Mouse (Mus musculus) stomach, embryonic 16.5 days (tissue): Measurements from ENCODE around the gene Gm9195. TPM values are rescaled to one million over a fixed set of nuclear protein-coding genes. Genes with fewer than 3 reads are reported as not detected.

ENCODE experiments used
- ATAC-seq: fragments of 200-750 bp; cut with Nextera tagmentation; 2 replicates; pipeline ENCODE4 v1.8.0; 2017; ENCODE audit warnings: moderate number of reproducible peaks, moderate TSS enrichment; ENCODE audit not compliant: insufficient read depth, low FRiP score
- H3K27ac ChIP-seq: fragments of 300-500 bp; sonication (generic); 2 replicates; pipeline ENCODE4 v1.5.1; 2014; ENCODE audit warnings: low read length
- H3K27me3 ChIP-seq: fragments of 300-500 bp; sonication (generic); 2 replicates; pipeline ENCODE4 v1.6.1; 2014; ENCODE audit warnings: low read length, control low read depth, mixed read lengths; ENCODE audit not compliant: control insufficient read depth, insufficient read depth
- H3K36me3 ChIP-seq: fragments of 300-500 bp; sonication (generic); 2 replicates; pipeline ENCODE4 v1.6.1; 2014; ENCODE audit warnings: low read length; ENCODE audit not compliant: control insufficient read depth, insufficient read depth
- H3K4me1 ChIP-seq: fragments of 300-500 bp; sonication (generic); 2 replicates; pipeline ENCODE4 v1.6.1; 2014; ENCODE audit warnings: low read length, control low read depth, mixed read lengths; ENCODE audit not compliant: control insufficient read depth, insufficient read depth
- H3K4me2 ChIP-seq: fragments of 300-500 bp; sonication (generic); 2 replicates; pipeline ENCODE4 v1.6.1; 2014; ENCODE audit warnings: low read depth, low read length, mixed read lengths
- H3K4me3 ChIP-seq: fragments of 300-500 bp; sonication (generic); replicated peaks from 2 replicates; pipeline ENCODE4 v1.5.1; 2014; ENCODE audit warnings: mild to moderate bottlenecking, low read length
- H3K9ac ChIP-seq: fragments of 300-500 bp; sonication (generic); 2 replicates; pipeline ENCODE4 v1.6.1; 2014; ENCODE audit warnings: low read length
- H3K9me3 ChIP-seq: fragments of 300-500 bp; sonication (generic); replicated peaks from 2 replicates; pipeline ENCODE4 v1.6.1; 2016; ENCODE audit warnings: low read length, control low read depth; ENCODE audit not compliant: control insufficient read depth
- WGBS: fragments of 180-500 bp; shearing (Covaris S2); extraction: QIAGEN DNeasy Blood & Tissue Kit; methylation state at CpG from one replicate; pipeline ENCODE4 v1.1.7; 2014; 5-methylcytosine and 5-hydroxymethylcytosine counted together
- polyA plus RNA-seq: library from polyadenylated mRNA; unstranded; fragments of >200 nt; fragmentation: Nextera tagmentation; extraction: Ambion mirVana; gene quantifications from 2 replicates; pipeline ENCODE4 v1.2.1, GENCODE M21; 2015

Gene Gm9195
- not detected in 2 replicates for polyA plus RNA-seq

DNA sequence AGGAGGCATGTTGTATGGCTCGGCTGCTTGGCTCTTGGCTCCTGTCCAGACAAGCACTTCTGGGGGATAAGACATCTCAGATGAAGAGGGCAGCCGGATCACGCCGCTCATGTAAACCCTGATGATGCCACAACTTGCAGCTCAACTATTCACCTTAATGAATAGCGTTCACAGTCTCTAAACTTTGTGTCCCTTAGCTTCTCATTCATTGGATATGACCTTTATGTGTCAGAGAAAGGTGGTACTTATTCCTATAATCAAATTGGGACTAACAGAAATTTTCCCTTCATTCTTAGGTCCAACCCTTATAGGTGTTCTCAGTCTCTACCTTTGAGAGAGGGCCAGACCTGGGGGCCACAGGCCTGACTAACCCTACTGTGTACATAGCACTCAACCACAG lies at the start of gene Gm9195:
Gene Gm9195 (minus strand): TSS at position 101 of the 400 bp plus-strand sequence.
- WGBS: 61% methylated on average over 5 of the region's 5 CpGs
- Histone ChIP-seq H3K27ac (no peak within 1 kb of the TSS), H3K4me3 (no peak within 1 kb of the TSS), H3K9me3 (no peaks in the 10 kb centered on the region), H3K36me3 (no peaks in the 10 kb centered on the region), H3K27me3 (no peaks in the 10 kb centered on the region), H3K4me2 (no peak within 1 kb of the TSS), H3K9ac (no peak within 1 kb of the TSS), H3K4me1 (no peaks in the 10 kb centered on the region)
- ATAC-seq: no peak

DNA sequence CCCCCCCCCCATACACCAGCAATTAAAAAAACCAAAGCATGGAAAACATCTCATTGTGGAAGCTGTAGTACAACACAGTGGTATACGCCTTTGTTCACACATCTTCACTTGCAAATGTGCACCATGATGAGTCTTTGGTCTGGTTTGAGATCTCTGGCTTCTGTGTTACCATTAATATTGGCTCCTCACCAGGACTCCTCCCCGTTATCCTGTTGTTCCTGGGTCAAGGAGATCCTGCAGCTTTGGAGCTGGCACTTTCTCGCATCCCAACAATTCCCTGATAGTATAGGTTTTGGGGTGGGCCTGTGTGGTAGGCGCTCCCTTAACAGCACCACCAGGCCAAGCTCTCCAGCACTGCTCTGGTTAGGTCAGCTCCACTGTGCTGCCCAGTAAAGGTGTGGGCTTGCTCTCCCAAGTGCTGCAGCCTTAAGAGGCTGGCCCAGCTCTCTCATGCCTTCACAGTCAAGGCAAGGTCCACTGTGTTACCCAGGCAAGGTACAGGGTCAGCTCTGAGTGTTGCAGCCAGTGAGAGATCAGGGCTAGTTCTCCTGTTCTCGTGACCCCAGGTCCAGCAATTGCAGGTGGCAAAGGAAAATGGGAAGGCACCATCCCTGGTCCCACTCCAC lies 44.9 kb upstream of the Gm9195 start:
- no peaks in the 10 kb centered on the region for H3K9me3 ChIP-seq
- H3K4me2 ChIP-seq: no peak overlapping the region
- no peak overlapping the region for H3K27ac ChIP-seq
- ATAC-seq: no peak
- H3K9ac ChIP-seq: no peak overlapping the region
- H3K36me3 ChIP-seq: no peaks in the 10 kb centered on the region; the same call in 1 of the 2 replicates
- H3K27me3 ChIP-seq: peaks cover 12% of the 10 kb centered on the region
- WGBS: 87% methylated on average over 5 of the region's 5 CpGs
- no peak overlapping the region for H3K4me3 ChIP-seq
- H3K4me1 ChIP-seq: peaks cover 9% of the 10 kb centered on the region; the same call in 1 of the 2 replicates

DNA sequence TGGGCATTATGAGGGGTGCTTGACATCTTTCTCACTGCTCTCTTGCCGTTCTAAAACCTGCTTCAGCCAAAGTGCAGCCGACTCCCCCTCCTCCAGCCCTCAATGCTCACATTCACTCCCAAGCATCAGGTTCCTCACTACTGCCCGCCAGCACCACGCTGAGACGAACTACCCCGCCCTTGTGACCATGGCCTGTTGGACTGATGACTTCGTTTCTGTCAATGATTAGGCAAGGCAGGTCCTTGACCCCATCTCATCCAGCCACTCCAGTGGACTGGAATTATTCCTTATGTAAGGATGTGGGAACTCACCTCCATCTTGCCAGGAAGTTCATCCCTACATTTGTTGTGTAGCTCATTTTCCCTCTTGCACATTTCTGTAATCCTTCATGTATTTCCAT lies 42.2 kb upstream of the Gm9195 start:
- H3K4me2 ChIP-seq: no peak overlapping the region
- no peak overlapping the region for H3K4me3 ChIP-seq
- no peaks in the 10 kb centered on the region for H3K9me3 ChIP-seq
- WGBS: 76% methylated on average over 7 of the region's 7 CpGs
- no peaks in the 10 kb centered on the region for H3K36me3 ChIP-seq
- no peak for ATAC-seq
- H3K27me3 ChIP-seq: peaks cover 20% of the 10 kb centered on the region
- peaks cover 9% of the 10 kb centered on the region; the same call in 1 of the 2 replicates for H3K4me1 ChIP-seq
- H3K9ac ChIP-seq: no peak overlapping the region
- no peak overlapping the region for H3K27ac ChIP-seq

GRCm38 (mm10) chr14:72532028-72532917 lies 40.6 kb upstream of the Gm9195 start:
- Histone ChIP-seq H3K4me1 (peaks cover 9% of the 10 kb centered on the region; the same call in 1 of the 2 replicates), H3K9ac (peak overlapping the region; percentile 61), H3K27me3 (peaks cover 20% of the 10 kb centered on the region), H3K36me3 (no peaks in the 10 kb centered on the region), H3K9me3 (no peaks in the 10 kb centered on the region), H3K4me2 (peak overlapping the region; percentile 74), H3K27ac (no peak overlapping the region), H3K4me3 (peak overlapping the region; percentile 44)
- WGBS: 2% methylated on average over 54 of the region's 54 CpGs
- peak; percentile 77; the same call in 1 of the 2 replicates for ATAC-seq

GRCm38 (mm10) chr14:72527126-72527525 lies 35.5 kb upstream of the Gm9195 start:
- Histone ChIP-seq H3K9me3 (no peaks in the 10 kb centered on the region), H3K27ac (no peak overlapping the region), H3K4me1 (peaks cover 6% of the 10 kb centered on the region; the same call in 1 of the 2 replicates), H3K9ac (no peak overlapping the region), H3K4me2 (no peak overlapping the region), H3K27me3 (peaks cover 15% of the 10 kb centered on the region), H3K4me3 (no peak overlapping the region), H3K36me3 (no peaks in the 10 kb centered on the region)
- no peak for ATAC-seq
- 59% methylated on average over 1 of the region's 1 CpGs for WGBS

DNA sequence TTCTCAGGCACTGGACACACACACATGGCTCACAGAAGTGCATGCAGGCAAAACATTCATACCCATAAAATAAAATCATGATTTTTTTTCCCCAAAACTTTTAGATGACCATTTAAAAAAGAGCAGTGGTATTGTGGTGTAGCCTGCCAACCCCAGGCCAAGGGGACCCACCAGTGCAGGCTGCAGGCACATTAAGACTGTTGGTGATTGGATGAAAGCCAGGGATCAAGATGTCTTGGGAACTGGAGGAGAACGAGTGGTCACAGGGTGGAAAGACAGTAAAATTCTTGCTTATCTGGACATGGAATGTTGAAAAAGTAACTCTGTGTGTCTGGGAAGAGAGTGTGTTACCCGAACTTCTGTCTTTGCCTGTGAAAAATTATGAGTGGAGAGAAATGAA lies 27.9 kb upstream of the Gm9195 start:
- ATAC-seq: no peak
- 30% methylated on average over 2 of the region's 2 CpGs for WGBS
- no peaks in the 10 kb centered on the region for H3K27me3 ChIP-seq
- no peak overlapping the region for H3K9ac ChIP-seq
- no peaks in the 10 kb centered on the region for H3K36me3 ChIP-seq
- no peak overlapping the region for H3K4me2 ChIP-seq
- H3K4me1 ChIP-seq: no peaks in the 10 kb centered on the region
- no peak overlapping the region for H3K27ac ChIP-seq
- no peaks in the 10 kb centered on the region for H3K9me3 ChIP-seq
- H3K4me3 ChIP-seq: no peak overlapping the region

GRCm38 (mm10) chr14:72518786-72519185 lies 27.1 kb upstream of the Gm9195 start:
- Histone ChIP-seq H3K27ac (no peak overlapping the region), H3K4me3 (no peak overlapping the region), H3K4me2 (no peak overlapping the region), H3K27me3 (no peaks in the 10 kb centered on the region), H3K4me1 (no peaks in the 10 kb centered on the region), H3K9ac (no peak overlapping the region), H3K9me3 (no peaks in the 10 kb centered on the region), H3K36me3 (no peaks in the 10 kb centered on the region)
- 70% methylated on average over 6 of the region's 6 CpGs for WGBS
- no peak for ATAC-seq

GRCm38 (mm10) chr14:72516376-72516775 lies 24.7 kb upstream of the Gm9195 start:
- Histone ChIP-seq H3K27ac (no peak overlapping the region), H3K4me3 (no peak overlapping the region), H3K4me1 (no peaks in the 10 kb centered on the region), H3K27me3 (no peaks in the 10 kb centered on the region), H3K36me3 (no peaks in the 10 kb centered on the region), H3K9me3 (no peaks in the 10 kb centered on the region), H3K9ac (no peak overlapping the region), H3K4me2 (no peak overlapping the region)
- 21% methylated on average over 5 of the region's 5 CpGs for WGBS
- no peak for ATAC-seq
